Mouse (Mus musculus) urinary bladder, adult 2 months (tissue): ENCODE results near the gene Ing1. TPM values are rescaled to one million over a fixed set of nuclear protein-coding genes. Genes with fewer than 3 reads are reported as not detected.
"Not testable (repeated sequence)": the region's sequence is repeated elsewhere in the genome, so short reads cannot be mapped to it uniquely, and the experiment has no call there.

Experiments
- DNase-seq: peaks from one replicate; pipeline ENCODE4 v3.0.0; 2022; ENCODE audit warnings: low spot score
- polyA plus RNA-seq: library from polyadenylated mRNA; depleted of rRNA; stranded (reverse); fragments of >200 nt; gene quantifications from 2 replicates; pipeline ENCODE4 v1.2.3, GENCODE M21; 2012

Ing1 gene
- polyA plus RNA-seq, 1 experiment, result 41.4 TPM

DNA sequence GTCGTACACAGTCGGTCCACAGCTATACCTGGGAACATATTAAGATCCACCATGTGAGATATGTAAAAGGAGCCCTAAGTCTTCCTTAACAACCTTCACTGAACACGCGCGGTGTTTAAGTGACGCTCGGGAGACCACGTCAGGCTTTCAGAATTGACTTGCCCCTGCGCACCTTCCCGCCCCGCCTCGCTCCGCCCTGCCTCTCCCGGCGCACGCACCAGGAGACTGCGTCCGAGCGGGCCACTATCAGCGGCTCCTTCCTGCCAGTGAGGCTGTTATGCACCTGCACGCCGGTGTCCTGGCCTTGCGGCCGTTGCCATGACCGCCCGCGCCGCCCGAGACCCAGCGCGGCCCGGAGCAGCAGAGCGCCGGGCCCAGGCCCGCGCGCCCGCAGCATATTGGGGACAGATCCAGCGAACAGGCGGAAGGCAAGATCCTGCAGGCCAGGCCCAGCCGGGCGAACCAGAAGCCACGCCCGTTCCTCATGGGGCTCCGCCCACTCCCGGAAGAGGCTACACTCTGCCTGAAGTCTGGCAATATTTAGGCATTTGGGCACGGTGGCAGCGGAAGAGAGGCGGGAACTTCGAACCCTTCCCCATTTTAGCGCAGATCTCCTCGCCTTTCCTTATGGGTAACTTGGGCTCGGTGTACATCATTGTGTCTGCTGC is 5.0 kb upstream of the Ing1 start, which contains the start of gene Cars2:
Cars2 (minus strand) TSS at position 503 of the 668 bp plus-strand sequence.
- DNase-seq, result peak; percentile 89

DNA sequence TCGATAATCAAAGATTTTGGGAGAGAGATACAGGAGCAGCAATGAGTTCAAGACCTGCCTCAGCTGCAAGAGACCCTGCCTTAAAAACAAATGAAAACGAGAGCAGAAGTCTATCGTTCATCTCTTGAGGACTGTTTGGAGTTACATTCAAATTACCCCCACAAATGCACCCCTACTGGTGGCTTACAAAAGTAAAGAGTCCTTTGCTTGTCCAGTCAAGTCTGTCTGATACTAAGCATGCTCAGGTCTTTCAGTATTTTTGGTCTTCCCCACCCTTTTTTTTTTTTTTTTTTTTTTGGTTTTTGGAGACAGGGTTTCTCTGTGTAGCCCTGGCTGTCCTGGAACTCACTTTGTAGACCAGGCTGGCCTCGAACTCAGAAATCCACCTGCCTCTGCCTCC is 3.9 kb upstream of the Ing1 start:
- DNase-seq, result not testable (repeated sequence)

DNA sequence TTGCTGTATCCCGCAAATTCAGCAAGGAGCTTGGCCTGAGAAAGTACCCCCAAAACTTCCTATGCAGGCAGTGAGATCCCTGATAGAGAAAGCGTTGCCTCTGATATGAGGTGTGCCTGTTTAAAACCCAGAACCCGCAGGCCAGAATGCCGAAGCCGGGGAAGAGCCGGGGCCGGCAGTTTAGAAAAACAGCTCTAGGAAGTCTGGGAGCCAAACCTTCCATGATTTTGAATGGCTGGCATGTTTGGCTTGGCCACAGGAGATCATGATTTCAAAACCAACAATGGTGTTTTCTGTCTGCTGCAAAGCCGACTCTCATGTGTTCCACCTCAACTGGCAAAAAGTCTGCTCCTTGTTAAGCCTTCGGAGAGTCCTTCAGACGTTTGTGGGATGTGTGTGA is 3.0 kb upstream of the Ing1 start:
- no peak for DNase-seq

DNA sequence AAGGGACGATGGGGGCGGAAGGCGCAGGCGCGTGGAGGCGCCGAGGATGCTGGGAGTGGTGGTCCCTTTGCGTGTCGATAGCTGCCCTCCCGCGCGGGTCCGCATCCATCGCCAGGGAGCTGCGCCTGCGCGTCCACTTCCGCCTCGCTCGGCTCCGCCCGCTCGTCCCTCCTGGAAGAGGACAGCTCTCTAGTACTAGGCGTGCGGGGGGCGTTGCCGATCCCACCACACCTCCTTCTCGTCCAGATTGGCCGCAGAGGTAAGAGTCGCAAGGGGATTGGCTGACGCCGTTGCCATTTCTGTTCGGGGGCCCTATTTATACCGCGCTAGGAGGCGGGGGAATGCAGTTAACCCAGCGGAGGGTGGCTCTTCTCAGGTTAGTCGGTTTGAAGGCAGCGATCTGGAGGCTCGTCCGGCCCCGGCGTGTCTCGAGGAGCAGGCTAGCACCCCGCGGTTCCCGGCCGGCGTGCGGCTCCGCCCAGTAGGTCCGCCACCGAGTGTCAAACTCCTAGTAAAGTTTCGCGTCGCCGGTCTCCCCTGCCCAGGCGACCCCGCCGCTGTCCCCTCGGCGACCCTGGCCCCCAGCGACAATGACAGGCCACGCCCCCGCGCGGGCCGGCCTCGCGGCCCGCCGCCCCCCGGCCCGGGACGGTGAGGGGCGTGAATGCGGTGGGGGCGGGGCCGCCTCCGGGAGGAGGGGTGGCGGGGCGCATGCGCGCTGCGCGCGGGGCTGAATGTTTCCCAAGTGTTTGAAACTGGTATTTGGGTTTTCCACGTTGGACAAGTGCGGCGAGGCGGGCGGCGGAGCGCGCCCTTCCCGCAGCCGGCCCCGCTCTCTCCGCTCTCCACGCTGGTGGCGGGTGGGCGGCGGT is 585 bp downstream of the Ing1 start:
- peak; percentile 96 for DNase-seq

DNA sequence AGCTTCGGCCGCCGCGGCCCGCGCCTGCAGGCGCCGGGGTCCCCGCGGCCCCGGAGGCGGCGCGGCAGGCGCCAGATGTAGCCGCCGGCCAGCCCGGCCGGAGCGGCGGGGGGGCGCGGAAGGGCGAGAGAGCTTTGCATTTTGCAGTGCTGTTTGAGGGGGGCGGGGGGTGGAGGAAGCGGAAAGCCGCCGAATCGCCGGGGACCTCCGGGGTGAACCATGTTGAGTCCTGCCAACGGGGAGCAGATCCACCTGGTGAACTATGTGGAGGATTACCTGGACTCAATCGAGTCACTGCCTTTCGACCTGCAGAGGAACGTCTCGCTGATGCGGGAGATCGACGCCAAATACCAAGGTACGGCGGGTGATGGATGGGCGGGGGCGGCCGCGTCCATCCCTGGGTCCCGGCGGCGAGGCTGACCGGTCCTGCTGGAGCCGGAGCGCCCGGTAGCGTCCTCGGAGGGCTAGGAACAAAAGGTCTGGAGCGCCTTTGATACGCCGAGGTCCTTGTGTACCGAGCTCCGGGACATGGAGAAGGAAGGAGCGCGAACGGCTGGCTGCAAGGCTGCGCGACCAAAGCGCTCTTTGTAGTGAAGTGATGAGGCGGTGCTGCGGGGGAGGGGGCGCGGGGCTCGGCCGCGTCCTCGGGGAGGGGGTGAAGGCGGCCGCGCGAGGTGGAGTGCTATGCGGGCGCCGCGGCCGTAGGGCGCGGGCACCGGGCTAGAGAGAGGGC is 1.5 kb downstream of the Ing1 start:
- peak; percentile 51 for DNase-seq

DNA sequence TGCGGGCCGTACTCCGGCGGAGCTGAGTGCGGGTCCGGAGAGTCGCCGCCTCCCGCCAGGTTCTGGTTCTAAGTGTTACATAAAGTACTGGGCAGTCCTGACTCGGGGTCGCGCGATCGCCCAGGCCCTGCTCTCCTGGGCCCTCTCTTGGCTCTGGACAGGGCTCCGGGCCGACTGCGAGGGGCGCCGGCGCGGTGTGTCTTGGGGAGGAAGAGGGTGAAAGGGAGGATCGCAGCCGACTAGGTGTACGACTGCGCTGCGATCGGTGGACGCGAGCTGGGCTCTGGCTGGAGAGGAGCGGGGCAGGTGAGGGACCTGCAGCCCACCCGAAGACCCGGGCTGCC is 2.0 kb downstream of the Ing1 start:
- DNase-seq, result no peak

DNA sequence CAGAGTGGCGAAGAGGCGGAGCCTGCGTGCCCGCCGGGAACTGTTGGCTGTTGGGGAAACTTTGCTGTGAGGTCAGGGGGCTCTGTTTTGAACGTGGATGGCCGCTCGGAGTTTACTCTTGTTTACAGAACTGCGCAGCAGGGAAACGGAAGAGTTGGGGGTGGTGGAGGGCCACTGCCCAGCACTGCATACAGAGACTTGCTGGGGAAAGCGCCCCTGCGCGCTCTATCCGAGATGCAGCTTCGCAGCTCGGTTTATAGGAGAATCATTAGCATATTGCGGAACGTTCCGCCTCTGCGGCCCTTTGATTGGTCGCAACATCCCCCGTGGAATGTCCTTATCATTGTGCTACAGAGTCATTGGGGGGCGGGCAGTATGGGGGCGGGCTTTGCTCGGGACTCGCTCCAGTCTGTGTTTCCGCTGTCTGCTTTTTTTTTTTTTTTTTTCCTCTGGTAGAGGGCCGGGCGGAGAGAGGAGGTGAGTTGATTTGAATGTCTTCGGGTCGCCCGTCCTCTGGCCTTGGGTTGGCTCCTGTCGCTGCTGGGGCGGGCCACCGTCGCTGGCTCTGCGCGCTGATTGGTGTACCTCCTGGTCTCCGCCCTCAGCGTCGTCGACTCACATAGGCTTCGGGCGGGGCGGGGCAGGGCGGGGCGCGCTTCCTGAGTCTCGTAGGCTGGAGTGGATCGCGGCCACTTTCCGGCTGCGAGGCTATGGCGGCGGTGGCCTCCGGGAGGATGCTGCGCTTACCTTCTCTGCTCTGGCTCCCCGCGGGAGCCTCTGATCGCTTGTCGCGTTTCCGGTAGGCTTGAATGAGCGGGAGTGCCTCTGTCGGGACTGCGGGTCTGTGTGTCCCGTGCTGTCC is 2.6 kb downstream of the Ing1 start:
- DNase-seq, result peak; percentile 98

DNA sequence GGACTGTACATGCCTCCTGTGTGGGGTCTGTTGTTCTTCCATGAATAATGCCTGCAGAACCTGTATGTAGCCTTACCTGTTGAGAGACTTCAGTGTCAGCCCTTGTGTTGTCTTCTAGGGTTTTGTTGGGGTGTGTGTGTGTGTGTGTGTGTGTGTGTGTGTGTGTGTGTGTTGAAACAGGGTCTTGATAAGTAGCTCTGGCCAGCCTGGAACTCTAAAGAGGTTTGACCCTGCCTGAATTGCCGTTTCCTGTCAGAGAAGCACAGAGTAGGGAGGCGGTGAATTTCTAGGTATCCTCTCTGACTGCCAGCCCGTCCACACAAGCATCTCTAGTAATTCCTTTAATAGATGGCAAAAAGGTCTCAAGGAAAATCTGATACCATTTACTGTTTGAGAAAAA is 4.1 kb downstream of the Ing1 start:
- DNase-seq, result no peak

DNA sequence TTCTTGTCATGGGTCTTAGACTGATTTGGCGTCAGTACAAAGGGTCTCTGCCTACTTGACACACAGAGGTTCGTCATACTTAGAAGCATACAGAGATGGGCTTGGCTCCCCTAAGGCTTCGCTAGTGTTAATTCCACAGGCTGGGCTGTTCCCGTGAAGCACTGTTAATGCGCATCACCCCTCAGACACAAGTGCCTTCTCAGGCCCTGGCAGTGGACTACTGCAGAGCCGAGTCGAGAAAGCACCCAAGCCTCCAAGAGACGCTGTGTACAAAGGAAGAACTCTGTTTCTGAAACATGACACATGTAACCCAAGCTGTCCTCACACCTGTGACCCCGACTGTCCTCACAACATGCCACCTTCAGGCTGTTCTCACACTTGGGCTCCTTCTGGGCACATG is 4.8 kb downstream of the Ing1 start:
- no peak for DNase-seq

DNA sequence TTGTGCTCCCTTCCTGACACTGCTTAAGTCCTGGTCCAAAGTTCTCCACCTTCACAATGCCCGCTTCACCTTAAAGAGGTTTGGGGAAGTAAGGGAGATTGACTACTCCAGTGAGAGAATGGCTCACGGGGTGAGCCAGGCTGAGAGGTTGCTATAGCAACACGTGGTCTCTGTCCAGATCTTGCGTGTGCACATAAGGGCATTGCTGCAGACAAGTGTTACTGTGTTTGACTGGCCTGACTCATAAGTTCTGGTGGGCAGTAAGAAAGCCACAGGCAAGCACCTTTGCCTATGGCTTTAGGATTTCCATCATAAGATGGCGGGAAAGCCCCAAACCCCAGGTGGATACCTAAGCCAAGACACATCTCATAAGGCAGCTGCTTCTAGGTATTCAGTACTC is 8.9 kb downstream of the Ing1 start:
- DNase-seq, result no peak

DNA sequence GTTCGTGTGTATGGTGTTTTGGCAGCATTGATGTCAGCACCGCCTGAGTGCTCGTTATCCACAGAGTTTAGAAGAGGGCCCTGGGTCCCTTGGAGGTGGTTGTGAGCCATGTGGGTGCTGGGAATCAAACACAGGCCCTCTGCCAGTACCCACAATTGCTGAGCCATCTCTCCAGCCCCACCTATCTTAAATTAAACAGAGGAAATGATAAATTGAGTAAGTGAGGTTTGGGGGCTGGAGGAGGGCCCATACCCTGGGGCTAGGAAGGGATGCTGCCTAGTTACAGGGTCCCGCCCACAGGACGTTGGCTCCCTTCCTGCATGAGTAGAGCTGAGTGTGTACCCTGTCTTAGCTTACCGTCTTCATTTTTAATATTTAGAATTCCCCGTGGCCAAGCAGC is 9.3 kb downstream of the Ing1 start:
- no peak for DNase-seq

DNA sequence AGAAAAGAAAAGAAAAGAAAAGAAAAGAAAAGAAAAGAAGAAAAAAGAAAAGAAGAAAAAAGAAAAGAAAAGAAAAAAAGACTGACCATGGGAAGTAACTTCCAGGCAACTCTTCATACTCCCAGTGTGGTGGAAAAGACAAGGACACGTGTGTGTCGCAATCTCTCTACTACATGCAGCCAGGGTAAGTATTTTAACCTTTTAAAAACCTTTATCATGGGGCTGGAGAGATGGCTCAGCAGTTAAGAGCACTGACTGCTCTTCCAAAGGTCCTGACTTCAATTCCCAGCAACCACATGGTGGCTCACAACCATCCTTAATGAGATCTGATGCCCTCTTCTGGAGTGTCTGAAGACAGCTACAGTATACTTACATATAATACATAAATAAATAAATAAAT is 12.8 kb downstream of the Ing1 start:
- DNase-seq, result not testable (repeated sequence)

DNA sequence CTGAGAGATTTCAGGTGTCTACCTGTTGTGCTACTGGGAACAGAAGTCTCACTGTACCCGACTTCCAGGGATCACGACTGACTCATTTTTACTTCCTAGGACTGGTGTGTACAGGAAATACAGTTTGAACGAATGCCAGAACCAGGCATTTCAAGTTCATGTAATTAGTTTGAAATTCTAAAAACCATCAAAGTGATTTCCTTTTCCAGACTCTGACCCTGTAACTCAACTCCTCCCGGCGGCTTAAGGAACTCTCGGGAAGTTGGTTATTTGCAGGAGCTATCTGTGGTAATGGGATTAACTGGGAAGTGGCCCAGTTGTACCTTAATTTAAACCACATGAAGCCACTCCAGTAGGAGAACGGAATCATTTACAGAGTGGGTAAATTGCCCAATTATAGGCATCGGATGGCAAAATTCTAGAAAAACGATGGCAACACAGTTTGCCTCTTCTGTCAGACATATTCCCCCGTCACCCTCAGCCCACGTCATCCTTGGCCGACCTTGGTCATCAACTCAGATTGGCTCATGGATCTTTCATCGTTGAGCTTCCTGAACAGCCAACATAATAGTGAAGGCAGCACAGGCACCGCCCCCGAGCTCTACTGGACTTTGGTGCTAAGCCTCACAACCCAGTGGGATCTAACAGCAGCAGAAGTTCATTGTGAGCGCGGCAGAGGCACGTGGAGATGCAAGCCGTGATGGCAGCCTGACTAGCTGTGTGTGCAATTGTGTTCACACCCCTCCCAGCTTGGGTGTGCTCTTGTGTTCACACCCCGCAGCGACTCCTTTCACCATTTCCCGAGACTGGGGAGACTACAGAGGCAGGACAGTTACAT is 14.1 kb downstream of the Ing1 start:
- DNase-seq, result no peak

DNA sequence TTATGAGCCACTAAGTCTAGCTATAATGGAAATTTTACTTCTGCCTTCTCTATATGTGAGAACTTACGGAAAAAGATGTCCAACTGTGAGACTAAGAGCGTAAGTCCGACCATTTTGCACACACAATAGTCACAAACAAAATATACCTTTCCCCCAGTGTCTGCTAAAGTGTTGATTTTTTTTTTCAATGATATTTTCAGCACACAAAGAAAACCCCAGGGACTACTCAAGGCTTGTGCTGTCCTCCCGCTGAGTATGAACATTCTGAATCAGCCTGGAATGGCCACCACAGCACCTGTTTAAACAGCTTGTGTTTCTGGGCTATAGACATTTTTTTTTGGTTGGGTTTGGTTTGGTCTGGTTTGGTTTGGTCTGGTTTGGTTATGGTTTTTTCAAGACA is 15.4 kb downstream of the Ing1 start:
- no peak for DNase-seq

DNA sequence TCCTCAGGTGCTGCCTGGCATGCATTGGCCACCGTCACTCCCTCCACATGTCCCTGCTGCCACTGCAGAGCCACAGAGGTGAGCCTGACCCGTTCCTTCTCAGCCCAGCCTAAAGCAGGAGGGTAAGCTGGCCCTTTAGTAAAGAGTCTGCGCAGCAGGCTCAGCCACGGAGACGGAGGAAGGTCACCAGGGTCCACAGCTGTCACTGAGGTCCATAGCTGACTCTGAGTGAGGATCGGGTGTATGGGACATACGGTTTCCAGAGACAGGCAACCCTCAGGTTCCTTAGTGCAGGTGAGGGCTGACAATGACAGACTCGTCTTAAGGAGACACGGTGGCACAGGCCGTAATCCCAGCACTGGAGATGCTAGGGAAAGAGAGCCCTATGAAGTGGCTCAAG is 16.6 kb downstream of the Ing1 start:
- DNase-seq, result no peak

DNA sequence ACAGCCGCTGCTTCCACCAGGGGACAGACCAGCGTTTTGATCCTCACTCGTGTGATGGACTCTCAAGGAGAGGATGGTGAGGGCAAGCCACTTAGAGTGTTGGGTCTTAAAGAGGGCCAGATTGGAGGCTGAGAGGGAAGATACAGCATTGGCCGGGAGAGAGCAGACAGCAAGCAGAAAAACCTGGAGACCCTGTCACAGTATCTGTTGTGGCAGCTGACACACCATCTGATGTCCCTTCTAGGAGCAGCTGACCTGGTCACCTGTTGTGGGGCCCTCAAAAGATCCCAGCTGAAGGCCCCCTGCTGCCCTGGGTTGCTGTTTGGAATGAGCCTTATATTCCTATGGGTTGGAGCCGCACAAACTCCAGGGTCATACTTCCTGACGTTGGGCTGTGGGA is 17.1 kb downstream of the Ing1 start:
- DNase-seq, result no peak

DNA sequence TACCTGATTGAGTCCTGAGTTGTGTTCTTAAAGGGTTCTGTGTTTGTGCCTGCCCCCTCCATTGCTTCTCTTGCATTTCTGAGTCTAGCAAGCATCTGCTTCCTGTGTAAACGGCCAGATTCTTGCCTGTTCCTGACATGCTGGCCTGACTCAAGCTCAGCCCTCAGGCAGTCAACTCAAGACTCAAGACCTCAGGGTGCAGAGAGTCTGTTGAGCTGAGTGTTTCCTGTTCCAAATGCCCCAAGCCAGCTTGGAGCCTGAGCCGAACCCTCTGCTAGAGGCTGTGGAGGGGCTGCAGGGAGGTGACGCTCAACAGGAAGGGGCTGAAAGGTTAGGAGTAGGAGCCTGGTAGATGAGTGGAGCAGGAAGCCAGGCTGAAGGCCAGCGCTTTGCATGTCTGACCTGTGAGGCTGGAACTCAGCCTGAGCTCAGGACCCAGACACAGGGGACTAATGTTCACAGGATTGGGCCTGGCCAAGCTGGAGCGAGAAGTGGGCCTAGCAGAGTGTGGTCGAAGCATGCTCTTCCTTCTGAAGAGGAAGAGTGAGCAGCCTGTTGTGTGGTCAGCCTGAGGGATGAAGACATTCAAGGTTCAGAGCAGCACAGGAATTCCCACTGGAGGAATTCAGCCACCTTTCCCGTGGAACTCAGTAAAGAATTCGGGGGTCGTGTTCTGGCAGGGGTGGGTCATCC is 19.7 kb downstream of the Ing1 start:
- no peak for DNase-seq

DNA sequence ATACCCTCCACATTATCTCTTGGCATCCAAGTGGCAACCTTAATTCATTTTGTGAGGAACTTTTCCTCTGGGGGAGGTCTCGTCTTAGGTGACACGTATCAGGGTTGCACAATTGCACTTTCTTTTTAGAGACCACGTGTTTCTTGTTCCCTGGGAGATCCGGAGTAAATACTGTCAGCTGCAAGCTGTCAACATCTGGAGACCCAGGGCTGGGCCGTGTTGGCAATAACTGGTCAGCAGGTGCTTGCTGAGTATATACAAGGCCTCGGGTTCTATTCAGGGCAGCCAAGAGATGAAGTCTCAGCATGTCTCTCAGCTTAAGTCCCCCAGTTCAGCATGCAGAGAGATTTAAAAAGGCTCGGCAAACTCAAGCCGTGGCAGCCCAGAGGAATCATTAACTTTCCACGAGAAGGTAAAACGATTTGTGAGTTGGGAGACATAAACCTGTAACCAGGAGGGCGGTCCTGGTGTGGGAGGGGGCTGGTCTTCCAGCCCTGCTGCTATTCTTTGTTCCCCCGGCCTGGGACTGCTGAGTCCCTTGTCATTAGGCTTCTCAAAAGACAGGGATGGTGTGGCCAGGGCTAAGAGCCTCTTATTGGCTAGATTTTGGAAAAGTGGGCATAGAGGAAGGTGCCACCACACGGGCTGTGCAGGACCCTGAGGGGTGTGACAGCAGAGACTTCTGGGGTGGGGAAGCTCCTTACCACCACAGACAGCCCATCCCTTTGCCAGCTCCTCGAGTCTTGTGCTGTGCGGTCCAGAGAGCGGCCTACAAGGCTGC is 20.4 kb downstream of the Ing1 start:
- no peak for DNase-seq
